Mouse (Mus musculus) layer of hippocampus, adult 2 months (tissue): ENCODE measurements at regions not wholly inside any gene's neighbourhood (a gene's known extent, or its start where the extent isn't known, plus 50 kb on each side); places are given as distances from the start of the nearest gene placed in this dataset.

ENCODE experiments used
- DNase-seq, 2 experiments: peaks; one replicate each; pipeline ENCODE4 v3.0.0; 2022; ENCODE audit warnings: low spot score in 2 of 2
- H3K27ac ChIP-seq: fragments of 200-600 bp; 2 replicates; pipeline ENCODE4 v1.8.1; 2022
- H3K4me3 ChIP-seq: fragments of 200-600 bp; 2 replicates; pipeline ENCODE4 v1.8.1; 2022; ENCODE audit warnings: mild to moderate bottlenecking
- CTCF ChIP-seq: fragments of 200-600 bp; conservative IDR thresholded peaks from 2 replicates; pipeline ENCODE4 v1.8.1; 2022; ENCODE audit warnings: antibody characterized with exemption, mild to moderate bottlenecking, moderate library complexity

DNA sequence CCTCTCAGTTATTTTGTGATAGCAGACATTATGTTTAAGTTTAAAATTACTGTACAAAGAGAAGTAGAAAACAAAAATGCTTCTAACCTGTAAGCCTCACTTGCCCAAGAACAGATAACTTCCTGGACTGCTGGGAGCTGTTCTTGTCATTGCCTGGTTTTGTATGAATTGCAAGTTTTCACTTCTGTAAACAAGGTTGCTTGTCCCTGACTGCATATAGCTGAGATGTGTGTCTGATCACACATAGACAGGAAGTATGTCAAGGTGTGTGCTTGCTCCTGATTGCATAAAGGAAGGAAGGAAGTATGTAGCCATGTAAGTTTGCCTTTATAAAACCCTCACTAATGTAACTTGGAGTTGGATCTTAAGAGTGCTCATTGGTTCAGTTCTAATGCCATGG lies 118.5 kb upstream of the Xrcc4 start:
- TF ChIP-seq CTCF: no peak
- Histone ChIP-seq H3K27ac (no peak overlapping the region), H3K4me3 (no peak overlapping the region)
- DNase-seq: no peak
